Mouse (Mus musculus) hindbrain, postnatal 0 days (tissue): Measurements from ENCODE around the gene Rffl. TPM values are rescaled to one million over a fixed set of nuclear protein-coding genes. Genes with fewer than 3 reads are reported as not detected.

Experiments used
- ATAC-seq: fragments of 200-750 bp; cut with Nextera tagmentation; 2 replicates; pipeline ENCODE4 v1.8.0; 2017; ENCODE audit warnings: mild to moderate bottlenecking, moderate TSS enrichment, moderate library complexity
- DNase-seq: peaks from one replicate; pipeline ENCODE4 v3.0.0-alpha.2; 2015; ENCODE audit warnings: low spot score
- H3K27ac ChIP-seq: fragments of 300-500 bp; sonication (generic); 2 replicates; pipeline ENCODE4 v1.5.1; 2014; ENCODE audit warnings: mild to moderate bottlenecking
- H3K27me3 ChIP-seq: fragments of 300-500 bp; sonication (generic); 2 replicates; pipeline ENCODE4 v1.6.1; 2014; ENCODE audit warnings: low read length, mixed read lengths; ENCODE audit not compliant: insufficient read depth
- H3K36me3 ChIP-seq: fragments of 300-500 bp; sonication (generic); 2 replicates; pipeline ENCODE4 v1.6.1; 2014; ENCODE audit warnings: low read length, mixed read lengths; ENCODE audit not compliant: insufficient read depth
- H3K4me1 ChIP-seq: fragments of 300-500 bp; sonication (generic); 2 replicates; pipeline ENCODE4 v1.6.1; 2014; ENCODE audit warnings: antibody characterized with exemption, low read length, mixed read lengths; ENCODE audit not compliant: insufficient read depth
- H3K4me2 ChIP-seq: fragments of 300-500 bp; sonication (generic); 2 replicates; pipeline ENCODE4 v1.6.1; 2014; ENCODE audit warnings: low read depth, mild to moderate bottlenecking, low read length, moderate library complexity, mixed read lengths
- H3K4me3 ChIP-seq: fragments of 300-500 bp; sonication (generic); 2 replicates; pipeline ENCODE4 v1.5.1; 2014; ENCODE audit warnings: low read length
- H3K9ac ChIP-seq: fragments of 300-500 bp; sonication (generic); replicated peaks from 2 replicates; pipeline ENCODE4 v1.6.1; 2014; ENCODE audit warnings: mild to moderate bottlenecking, low read length, moderate library complexity, mixed read lengths
- H3K9me3 ChIP-seq: fragments of 300-500 bp; sonication (generic); 2 replicates; pipeline ENCODE4 v1.6.1; 2016; ENCODE audit warnings: low read length, mixed read lengths
- CTCF ChIP-seq: IDR thresholded peaks from 2 replicates; pipeline ENCODE4 v1.5.1; 2016; ENCODE audit warnings: antibody characterized with exemption, control low read depth, low read depth
- WGBS: fragments of 180-500 bp; shearing (Covaris S2); extraction: QIAGEN DNeasy Blood & Tissue Kit; methylation state at CpG from one replicate; pipeline ENCODE4 v1.1.7; 2014; 5-methylcytosine and 5-hydroxymethylcytosine counted together
- polyA plus RNA-seq: library from polyadenylated mRNA; unstranded; fragments of >200 nt; fragmentation: Nextera tagmentation; extraction: Ambion mirVana; gene quantifications from 2 replicates; pipeline ENCODE4 v1.2.1, GENCODE M21; 2015
- total RNA-seq: library from RNA; depleted of rRNA; stranded (reverse); fragments of >200 nt; gene quantifications from 2 replicates; pipeline ENCODE4 v1.2.3, GENCODE M21; 2014

Gene Rffl
- total and polyA plus RNA-seq, 2 experiments from 2014 or later, result 2.5 to 4.9 TPM

DNA sequence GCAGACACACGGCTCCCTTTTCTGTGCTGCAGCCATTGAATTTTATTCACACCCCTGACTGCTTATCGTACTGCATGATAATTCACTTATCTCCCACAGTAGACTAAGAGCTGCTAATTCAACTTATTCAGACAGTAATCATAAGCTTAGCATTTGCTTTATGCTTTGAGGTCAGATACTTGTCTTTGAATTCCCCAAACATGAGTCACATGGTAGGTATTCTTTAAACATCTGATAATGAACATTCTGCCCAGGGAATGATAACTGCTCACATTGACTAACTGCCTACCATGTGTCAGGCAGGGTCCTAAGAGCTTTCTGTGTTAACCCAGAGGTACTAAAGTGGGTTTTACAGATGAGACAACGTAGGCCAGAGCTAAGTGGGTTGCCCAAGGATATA is 64.4 kb downstream of the Rffl start:
- peaks cover 12% of the 10 kb centered on the region for H3K36me3 ChIP-seq
- H3K9me3 ChIP-seq, result no peaks in the 10 kb centered on the region
- TF ChIP-seq CTCF, result no peak
- WGBS, result 66% methylated on average over 3 of the region's 3 CpGs
- H3K27ac ChIP-seq, result no peak overlapping the region
- DNase-seq (no peak), ATAC-seq (no peak)
- H3K4me3 ChIP-seq, result no peak overlapping the region
- H3K4me2 ChIP-seq, result no peak overlapping the region
- H3K9ac ChIP-seq, result no peak overlapping the region
- no peaks in the 10 kb centered on the region for H3K4me1 ChIP-seq
- H3K27me3 ChIP-seq, result no peaks in the 10 kb centered on the region

DNA sequence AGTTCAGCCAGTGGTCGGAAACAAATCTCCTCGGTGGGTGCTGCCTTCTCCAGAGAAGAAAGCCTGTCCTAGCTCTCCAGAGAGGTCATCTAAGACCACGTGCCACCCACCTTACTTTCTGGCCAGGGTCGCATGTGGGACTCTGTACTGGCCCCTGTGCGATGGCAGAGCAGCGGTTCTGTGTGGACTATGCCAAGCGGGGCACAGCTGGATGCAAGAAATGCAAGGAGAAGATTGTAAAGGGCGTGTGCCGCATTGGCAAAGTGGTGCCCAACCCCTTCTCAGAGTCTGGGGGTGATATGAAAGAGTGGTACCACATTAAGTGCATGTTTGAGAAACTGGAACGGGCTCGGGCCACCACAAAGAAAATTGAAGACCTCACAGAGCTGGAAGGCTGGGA is 87.6 kb downstream of the Rffl start:
- DNase-seq (no peak), ATAC-seq (no peak)
- H3K36me3 ChIP-seq, result peaks cover 39% of the 10 kb centered on the region; the same call in 1 of the 2 replicates
- H3K27me3 ChIP-seq, result no peaks in the 10 kb centered on the region
- no peak overlapping the region for H3K4me2 ChIP-seq
- no peak for TF ChIP-seq CTCF
- no peak overlapping the region for H3K27ac ChIP-seq
- peaks cover 6% of the 10 kb centered on the region; the same call in 1 of the 2 replicates for H3K4me1 ChIP-seq
- H3K9me3 ChIP-seq, result no peaks in the 10 kb centered on the region
- no peak overlapping the region for H3K4me3 ChIP-seq
- 91% methylated on average over 11 of the region's 11 CpGs for WGBS
- no peak overlapping the region for H3K9ac ChIP-seq

DNA sequence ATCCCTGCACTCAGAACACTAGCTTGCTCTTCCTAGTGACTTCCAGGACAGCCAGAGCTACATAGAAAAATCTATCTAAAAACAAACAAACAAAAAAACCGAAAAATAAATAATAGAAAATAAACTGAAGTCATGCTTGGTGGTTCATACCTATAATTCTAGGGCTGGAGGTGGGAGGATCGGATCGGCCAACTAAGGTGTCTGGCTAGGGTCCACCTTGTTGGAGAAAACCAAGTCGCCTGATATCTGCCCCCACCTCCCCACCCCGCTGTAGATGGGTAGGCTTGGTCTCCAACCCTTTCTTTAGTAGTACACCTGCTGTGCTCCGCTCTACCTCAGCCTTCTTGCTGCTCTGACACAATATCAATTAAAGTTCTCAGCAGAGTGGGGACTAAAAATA is 88.8 kb downstream of the Rffl start:
- H3K9ac ChIP-seq, result peak overlapping the region; percentile 85
- H3K4me3 ChIP-seq, result peak overlapping the region; percentile 78
- peak overlapping the region; percentile 91 for H3K4me2 ChIP-seq
- no peak for DNase-seq
- TF ChIP-seq CTCF, result no peak
- ATAC-seq, result no peak
- peaks cover 27% of the 10 kb centered on the region; the same call in 1 of the 2 replicates for H3K36me3 ChIP-seq
- H3K4me1 ChIP-seq, result peaks cover 6% of the 10 kb centered on the region; the same call in 1 of the 2 replicates
- no peaks in the 10 kb centered on the region for H3K9me3 ChIP-seq
- WGBS, result 49% methylated on average over 6 of the region's 6 CpGs
- no peaks in the 10 kb centered on the region for H3K27me3 ChIP-seq
- H3K27ac ChIP-seq, result peak overlapping the region; percentile 87; the same call in 1 of the 2 replicates

DNA sequence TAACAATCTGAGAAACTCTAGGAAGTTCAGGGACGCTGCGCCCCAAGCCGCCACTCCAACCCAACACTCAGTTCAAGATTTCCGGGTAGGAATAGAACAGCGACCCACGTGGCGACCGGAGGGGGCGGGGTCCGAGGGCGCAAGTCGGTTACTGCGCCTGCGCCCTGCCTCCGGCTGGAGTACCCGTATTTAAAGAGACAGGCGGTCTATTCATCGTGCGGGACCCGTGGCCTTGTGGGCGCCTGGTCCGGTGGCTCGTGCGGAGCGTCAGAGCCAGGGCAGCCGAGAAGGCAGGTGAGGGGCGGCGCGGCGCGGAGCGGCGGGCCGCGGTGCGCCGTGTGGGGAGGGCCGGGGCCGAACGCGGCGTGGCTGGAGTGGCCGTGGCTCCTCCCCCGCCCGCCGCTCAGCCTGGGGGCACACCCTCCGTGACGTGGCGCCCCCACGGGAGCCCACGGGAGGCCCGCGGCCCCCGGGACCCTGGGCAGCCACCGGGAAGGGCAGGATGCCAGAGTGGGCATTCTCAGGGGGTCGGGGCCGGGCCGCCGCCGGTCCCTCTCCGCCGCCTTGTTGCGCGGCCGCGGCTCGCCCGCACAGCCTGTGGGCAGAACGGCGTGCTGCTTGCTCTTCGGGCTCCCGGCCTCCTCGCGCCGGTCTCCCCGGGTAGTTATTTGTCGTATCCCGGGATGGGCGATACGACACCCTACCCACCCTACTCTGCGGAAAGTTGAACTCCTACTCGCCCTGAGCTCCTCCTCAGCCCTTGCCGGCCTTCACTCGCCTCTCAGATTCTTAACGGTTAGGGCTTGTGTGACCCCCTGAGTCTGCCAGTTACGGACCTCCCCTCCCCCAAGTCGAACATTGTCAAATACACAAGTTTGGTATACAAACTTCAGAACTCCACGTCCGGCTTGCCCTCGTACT is 89.8 kb downstream of the Rffl start, which contains the start of gene Lig3:
Gene Lig3 (plus strand): TSS at position 126 of the 921 bp plus-strand sequence.
- Histone ChIP-seq H3K9ac (peak within 1 kb of the TSS; percentile 85), H3K27me3 (no peaks in the 10 kb centered on the region), H3K4me3 (peak within 1 kb of the TSS; percentile 78), H3K9me3 (no peaks in the 10 kb centered on the region), H3K4me1 (peaks cover 6% of the 10 kb centered on the region; the same call in 1 of the 2 replicates), H3K36me3 (peaks cover 18% of the 10 kb centered on the region; the same call in 1 of the 2 replicates), H3K4me2 (peak within 1 kb of the TSS; percentile 91), H3K27ac (peak within 1 kb of the TSS; percentile 87)
- peak; percentile 98 for ATAC-seq
- TF ChIP-seq CTCF, result peak; percentile 26; the same call in 1 of the 2 replicates
- under 1% methylated on average over 74 of the region's 90 CpGs for WGBS
- peak; percentile 98 for DNase-seq

DNA sequence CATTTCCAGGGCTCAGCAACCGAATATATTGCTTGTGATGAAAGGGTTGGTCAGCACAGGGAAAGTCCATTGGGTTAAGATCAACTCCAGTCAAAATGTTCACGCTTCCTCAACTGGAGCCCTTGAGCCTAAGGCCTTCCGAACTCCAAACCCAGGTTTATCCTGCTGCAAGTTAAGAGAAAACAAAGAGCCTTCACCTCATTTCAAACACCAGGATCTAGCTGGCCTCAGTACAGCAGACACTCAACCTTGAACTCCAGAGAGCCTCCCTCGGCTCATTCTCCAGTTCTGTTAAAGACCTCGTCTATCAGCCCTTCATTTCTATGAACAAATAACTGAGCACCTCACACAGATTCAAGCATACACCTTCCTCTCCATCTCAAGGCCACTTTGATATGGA is 90.9 kb downstream of the Rffl start:
- peak overlapping the region; percentile 91 for H3K4me2 ChIP-seq
- no peaks in the 10 kb centered on the region for H3K27me3 ChIP-seq
- no peak overlapping the region for H3K27ac ChIP-seq
- ATAC-seq (no peak), DNase-seq (no peak)
- WGBS, result 63% methylated on average over 5 of the region's 5 CpGs
- TF ChIP-seq CTCF, result no peak
- H3K4me3 ChIP-seq, result peak overlapping the region; percentile 78
- no peaks in the 10 kb centered on the region for H3K9me3 ChIP-seq
- peaks cover 8% of the 10 kb centered on the region; the same call in 1 of the 2 replicates for H3K36me3 ChIP-seq
- H3K9ac ChIP-seq, result peak overlapping the region; percentile 85
- H3K4me1 ChIP-seq, result peaks cover 6% of the 10 kb centered on the region; the same call in 1 of the 2 replicates

DNA sequence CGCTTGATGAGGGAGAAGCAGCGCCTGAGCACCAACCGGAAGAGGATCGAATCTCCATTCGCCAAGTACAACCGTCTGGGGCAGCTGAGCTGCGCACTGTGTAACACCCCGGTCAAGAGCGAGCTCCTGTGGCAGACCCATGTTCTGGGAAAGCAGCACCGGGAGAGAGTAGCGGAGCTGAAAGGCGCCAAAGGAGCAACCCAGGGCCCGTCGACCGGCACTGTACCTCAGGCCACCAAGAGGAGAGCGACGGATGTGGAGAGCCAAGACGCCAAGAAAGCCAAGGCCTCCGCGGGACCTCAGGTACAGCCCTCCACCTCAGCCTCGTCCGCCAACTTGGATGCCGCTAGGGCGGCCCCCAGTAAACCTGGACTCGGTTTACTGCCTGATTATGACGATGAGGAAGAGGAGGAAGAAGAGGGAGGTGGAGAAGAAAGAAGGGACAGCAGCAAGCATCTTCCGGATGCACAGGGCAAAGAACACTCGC is 106.5 kb downstream of the Rffl start:
- 0 out of 2 replicates have a peak, but pooled peaks have one; percentile 4 for TF ChIP-seq CTCF
- Histone ChIP-seq H3K27me3 (no peaks in the 10 kb centered on the region), H3K4me2 (peak overlapping the region; percentile 99), H3K36me3 (no peaks in the 10 kb centered on the region; the same call in 1 of the 2 replicates), H3K4me3 (peak overlapping the region; percentile 77), H3K9me3 (no peaks in the 10 kb centered on the region), H3K27ac (peak overlapping the region; percentile 90), H3K9ac (peak overlapping the region; percentile 79), H3K4me1 (peaks cover 19% of the 10 kb centered on the region)
- ATAC-seq (peak; percentile 72; the same call in 1 of the 2 replicates), DNase-seq (no peak)
- WGBS, result under 1% methylated on average over 28 of the region's 28 CpGs
